Mouse (Mus musculus) MEL (cell line): ENCODE measurements around the gene Hfe2.

Experiments used
- CTCF ChIP-seq, 3 experiments: IDR thresholded peaks in 2 of 3; conservative IDR thresholded peaks in 1 of 3; 2 replicates each; pipeline ENCODE4 v1.5.1; 2011 to 2012; ENCODE audit warnings: low read length in 3 of 3, low read depth in 2 of 3, mild to moderate bottlenecking in 2 of 3, improper control_type of control experiment in 1 of 3, inconsistent platforms in 1 of 3, mixed read lengths in 1 of 3, moderate library complexity in 1 of 3; ENCODE audit not compliant: control insufficient read depth in 1 of 3, insufficient read depth in 1 of 3, poor library complexity in 1 of 3, severe bottlenecking in 1 of 3
- EP300 ChIP-seq, 2 experiments: IDR thresholded peaks; 2 replicates each; pipeline ENCODE4 v1.6.1; 2011; ENCODE audit warnings: improper control_type of control experiment in 2 of 2, low read length in 2 of 2, low read depth in 1 of 2, mild to moderate bottlenecking in 1 of 2

DNA sequence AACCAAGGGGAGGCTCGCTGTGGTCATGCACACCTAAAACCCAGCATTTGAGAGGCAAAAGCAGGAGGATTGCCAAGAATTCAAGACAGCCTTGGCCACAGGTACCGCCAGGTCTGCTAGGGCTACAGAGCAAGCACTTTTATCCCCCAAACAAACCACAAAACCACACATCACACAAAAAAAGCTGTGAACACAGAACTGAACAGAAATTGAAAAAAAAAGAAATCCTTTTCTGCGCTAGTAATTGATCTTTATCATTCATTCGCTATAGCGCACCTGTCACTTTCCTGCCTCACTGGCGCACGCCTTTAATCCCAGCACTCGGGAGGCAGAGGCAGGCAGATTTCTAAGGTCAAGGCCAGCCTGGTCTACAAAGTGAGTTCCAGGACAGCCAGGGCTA is 38.3 kb downstream of the Hfe2 start:
- TF ChIP-seq EP300 (IDR thresholded peaks at IDR 0.05; ENCODE audit: low read depth in 1 of 2, low read length in 2 of 2), result no peak
- no peak for TF ChIP-seq CTCF (IDR thresholded peaks at IDR 0.05 in 2 of 3, conservative IDR thresholded peaks at IDR 0.05 in 1 of 3; ENCODE audit: control insufficient read depth in 1 of 3, insufficient read depth in 1 of 3, low read depth in 2 of 3, low read length in 3 of 3, poor library complexity in 1 of 3, severe bottlenecking in 1 of 3)
